ENCODE assay signal across 1 mouse cellular context in the genomic region with DNA sequence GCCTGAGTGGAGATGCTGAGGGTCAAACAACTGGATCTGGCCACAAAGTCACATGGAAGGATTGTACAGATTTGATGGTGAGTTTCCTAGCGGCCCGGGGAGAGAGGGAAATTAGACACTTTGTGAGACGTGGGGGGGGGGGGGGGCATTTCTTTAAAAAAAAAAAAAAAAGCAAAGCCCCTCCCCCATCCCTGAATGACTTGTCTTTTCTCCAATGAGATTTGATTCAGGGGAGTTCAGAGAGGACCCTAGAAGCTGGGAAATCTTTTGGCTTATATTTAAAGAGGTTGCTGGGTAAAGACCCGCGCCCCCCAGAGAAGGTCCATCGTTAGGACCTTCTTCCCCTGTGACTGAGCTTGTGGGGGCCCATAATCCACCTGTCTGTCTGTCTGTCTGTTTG.
TF ChIP-seq lines count a peak whose summit lies in the region.

No protein-coding gene starts in this region.

TF ChIP-seq in MEL, 35 proteins besides CTCF, POLR2A, EP300 and RAD21:
- TF ChIP-seq ZNF384 (IDR thresholded peaks at IDR 0.05; ENCODE audit: low read depth, low read length), result peak; percentile 86
- TF ChIP-seq BHLHE40 (IDR thresholded peaks at IDR 0.05; ENCODE audit: borderline replicate concordance, low read depth, low read length), result no peak
TF ChIP-seq in MEL: peak in this region for 1.
